Mouse (Mus musculus): ENCODE results near the gene Zfp980.
"Not testable (repeated sequence)": the region's sequence is repeated elsewhere in the genome, so short reads cannot be mapped to it uniquely, and the experiment has no call there.

Gene Zfp980

DNA sequence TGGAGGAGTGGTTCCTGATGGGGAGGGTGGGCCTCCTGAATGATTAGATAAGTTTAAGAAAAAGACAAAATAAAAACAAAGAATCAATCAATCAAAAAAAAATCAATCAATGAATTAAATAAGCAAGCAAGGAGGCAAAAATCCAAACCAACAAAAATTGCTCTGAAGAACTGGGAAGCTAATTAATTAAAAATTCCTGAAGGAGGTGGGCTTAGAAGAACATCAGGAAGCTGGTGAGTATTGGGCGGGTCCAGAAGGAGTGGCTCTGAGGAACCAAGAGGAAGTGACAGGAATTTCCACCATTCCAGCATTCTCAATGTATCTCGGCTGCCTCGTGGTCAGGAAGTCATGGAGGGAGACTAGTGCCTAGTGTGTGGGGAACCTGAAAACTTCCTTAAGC, at the start of gene Zfp980:
TSS of gene Zfp980 (plus strand) at position 301 of the 400 bp plus-strand sequence.
- not testable (repeated sequence) for DNase-seq (ENCODE audit: low spot score in 2 of 2)

DNA sequence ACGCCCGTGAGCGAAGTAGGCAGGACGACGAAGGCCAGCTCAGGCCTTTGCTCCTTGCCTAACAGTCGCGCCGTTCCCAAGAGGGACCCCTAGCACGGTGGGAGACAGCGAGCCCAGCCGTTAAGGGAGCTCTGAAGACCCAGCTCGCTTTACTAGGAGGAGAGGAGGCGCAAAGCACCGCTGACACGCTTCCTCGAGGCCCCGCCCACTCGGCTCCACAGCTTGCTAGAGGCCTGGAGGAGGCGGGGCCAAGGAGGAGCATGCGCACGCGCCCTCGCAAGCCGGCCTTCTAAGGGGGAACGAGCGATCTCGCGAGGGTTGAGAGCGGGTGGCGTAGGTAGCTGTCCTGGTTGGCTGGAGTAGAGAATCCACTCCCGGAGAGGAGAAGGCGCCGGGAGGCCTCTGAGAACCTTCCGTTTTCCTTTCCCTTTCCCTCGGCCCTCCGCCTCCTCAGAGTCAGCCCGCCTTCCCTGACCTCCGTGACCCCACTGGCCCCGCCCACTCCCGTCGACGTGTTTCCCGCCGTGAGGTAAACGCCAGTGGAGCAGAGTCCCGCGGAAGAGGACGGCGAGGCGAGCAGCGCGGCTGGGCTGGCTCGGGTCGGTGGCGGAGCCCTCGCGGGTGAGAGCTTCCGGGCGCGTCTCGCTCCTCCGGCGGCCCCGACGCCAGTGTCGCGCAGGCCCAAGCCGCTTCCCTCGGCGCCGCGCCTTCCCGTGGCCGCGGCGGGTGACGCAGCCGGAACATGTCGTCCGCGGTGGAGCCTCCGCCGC, 29.9 kb upstream of the Zfp980 start:
- not testable (repeated sequence) for DNase-seq (ENCODE audit: low spot score in 2 of 2)

DNA sequence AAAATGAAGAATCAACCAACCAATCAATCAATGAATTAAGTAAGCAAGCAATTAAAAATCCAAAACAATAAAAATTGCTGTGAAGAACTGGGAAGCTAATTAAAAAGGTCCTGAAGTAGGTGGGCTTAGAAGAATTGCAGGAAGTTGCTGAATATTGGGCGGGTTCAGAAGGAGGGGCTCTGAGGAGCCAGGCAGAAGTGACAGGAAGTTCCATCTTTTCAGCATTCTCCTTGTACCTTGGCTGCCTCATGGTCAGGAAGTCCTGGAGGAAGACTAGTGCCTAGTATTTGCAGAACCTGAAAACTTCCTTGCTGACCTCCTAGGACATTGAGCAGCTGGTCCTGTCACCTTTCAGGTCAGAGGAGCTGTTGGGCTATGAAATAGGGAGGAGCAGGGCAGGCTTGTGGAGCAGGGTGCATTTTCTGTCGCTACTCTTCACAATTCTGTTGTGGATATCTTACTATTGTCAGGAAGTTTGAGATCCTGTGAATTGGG, 3.8 kb downstream of the Zfp980 start:
- not testable (repeated sequence) for DNase-seq (ENCODE audit: low spot score in 2 of 2)

DNA sequence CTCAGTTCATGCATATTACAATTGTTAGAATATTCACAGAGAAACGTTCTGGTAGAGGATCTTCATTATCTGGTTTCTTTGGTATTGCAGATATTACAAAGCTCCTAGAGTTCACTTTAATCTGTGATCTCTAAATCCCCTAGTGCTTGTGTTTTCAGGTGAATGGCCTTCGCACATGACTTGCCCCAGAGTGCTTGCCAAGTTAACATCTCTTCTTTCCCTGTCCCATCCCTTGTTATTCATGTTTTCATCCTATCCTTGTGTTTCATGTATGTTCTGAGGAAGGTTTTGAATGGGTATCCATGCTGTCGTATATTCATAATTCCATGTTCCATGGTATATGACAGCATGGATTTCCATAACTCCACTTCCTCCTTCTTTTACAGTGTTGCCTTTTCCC, 9.7 kb downstream of the Zfp980 start:
- not testable (repeated sequence) for DNase-seq (ENCODE audit: low spot score in 2 of 2)

DNA sequence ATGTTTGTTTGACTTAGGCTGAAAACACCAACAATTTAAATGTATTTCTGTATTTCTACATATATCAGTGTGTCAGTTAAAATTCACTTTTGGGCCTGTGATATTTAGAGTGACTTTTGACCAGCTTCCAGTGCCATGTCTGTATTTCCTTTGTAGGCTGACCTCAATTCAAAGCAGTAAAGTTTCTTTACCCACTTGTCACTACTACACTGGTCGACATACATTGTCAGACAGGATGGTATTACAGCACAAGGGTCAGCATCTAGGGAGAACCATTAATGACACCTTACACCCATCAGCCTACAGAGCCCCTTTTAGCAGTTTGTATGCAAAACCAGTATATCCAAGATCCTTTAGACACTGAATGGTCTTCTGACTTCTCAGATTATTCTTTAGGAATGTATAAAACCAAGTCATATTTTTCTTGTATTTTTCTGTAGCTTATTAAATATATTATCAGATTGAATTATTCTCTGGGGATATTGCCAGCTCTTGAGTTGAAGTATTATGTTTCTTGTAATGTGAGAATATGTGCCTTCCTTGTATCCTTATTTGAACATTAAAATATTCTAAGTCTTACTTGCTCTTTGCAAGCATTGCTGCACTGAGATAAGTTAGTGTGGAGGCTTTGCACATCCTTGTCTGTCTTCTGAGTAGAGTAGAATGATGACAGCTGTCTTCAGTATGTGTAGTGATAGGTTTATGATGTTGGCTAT, 10.3 kb downstream of the Zfp980 start:
- not testable (repeated sequence) for DNase-seq (ENCODE audit: low spot score in 2 of 2)

DNA sequence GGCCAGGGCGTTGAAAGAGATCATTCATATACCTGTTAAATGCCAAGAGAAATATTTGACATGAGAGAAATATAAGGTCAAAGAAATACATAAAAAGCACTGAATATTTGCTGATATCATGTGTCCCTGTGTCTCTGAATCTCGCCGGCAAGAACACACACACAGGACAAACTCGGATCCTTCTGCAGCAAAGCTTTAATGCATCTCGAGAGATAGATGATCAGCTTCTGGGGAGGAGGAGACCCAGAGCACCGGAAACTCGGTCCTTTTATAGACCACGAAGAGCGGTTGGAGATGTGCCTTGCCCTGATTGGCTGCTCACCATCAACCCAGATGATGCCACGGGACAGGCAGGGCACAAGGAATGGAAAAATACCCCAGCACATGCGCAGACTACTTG, 11.5 kb downstream of the Zfp980 start:
- not testable (repeated sequence) for DNase-seq (ENCODE audit: low spot score in 2 of 2)

DNA sequence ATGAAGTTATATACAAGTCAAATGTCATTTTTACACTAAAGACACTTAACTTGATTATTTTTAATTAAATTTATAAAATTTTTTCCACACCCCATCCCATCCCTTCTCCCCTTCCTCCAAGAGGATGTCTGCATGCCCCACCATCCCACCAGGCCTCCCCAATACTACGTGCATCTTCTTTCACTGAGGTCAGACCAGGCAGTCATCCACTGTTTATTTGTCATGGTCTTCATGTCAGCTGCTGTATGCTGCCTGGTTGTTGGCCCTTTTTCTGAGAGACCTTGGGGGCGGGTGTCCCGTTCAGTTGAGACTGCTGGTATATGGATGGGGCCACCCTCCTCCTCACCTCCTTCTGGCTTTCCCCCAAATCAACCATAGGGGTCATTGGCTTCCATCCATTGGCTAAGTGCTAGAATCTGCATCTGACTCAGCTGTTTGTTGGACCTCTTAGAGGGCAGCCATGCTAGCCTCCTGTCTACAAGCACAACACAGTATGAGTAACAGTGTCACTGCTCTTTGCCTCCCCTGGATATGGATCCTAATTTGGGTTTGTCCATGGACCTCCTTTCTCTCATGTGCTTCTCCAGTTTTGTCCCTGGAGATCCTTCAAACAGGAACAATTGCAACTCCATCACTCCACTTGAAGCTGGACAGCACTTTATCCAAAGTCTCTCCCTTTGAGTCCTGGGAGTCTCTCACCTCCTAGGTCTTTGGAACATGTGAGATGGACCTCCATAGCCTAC, 12.7 kb downstream of the Zfp980 start:
- not testable (repeated sequence) for DNase-seq (ENCODE audit: low spot score in 2 of 2)

DNA sequence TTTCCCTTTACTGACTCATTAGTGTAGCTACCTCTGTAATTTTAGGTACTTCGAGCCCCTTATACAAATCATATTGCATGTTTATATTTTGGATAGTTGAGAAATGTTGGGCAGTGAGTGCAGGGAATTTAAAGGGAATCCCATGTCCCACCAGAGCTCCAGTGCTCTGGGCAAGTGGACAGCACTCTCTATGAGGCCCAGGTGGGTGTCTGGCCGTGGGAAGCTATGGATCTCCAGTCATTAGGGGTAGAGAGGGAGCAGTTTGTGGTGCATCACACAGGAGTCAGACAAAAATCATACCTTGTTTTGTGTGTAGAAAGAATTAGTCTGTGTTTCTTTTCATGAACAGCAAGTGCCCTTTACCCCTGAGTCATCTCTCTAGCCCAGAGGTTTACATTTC, 15.6 kb downstream of the Zfp980 start:
- not testable (repeated sequence) for DNase-seq (ENCODE audit: low spot score in 2 of 2)

DNA sequence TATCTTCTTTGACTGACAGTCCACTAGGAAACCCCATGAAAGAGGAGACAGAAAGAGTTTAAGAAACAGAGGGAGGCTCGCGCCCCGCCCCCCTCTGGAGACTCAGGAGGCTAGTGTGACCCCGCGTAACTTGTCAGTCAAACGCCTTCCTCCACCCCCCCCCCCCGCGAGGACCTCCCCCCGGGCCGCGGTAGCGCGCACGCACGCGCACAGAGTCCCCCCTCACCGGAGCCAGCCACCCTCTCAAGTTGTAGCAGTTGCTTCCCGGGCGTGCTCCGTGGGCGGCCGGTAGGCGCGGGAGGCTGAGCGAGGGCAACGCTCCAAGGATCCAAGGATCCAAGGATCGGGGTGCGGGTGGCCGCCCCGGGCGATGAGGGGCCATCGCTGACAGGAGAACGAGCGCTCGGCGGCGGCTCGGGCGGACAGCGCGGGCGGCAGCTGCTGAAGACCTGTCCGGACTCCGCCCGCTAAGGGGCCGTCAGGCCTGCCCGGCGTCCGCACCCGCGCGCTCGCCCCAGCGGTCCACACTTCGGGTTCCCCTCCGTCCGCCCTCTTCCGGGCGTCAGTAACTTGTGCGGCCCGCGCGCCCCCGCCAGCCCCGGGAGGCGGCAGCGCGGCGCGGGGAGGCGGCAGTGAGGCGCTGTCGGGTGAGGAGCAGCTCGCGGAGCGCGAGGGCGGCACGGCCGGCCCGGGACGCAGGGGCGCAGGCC, 74.6 kb downstream of the Zfp980 start:
- DNase-seq (ENCODE audit: low spot score in 2 of 2) = not testable (repeated sequence)

DNA sequence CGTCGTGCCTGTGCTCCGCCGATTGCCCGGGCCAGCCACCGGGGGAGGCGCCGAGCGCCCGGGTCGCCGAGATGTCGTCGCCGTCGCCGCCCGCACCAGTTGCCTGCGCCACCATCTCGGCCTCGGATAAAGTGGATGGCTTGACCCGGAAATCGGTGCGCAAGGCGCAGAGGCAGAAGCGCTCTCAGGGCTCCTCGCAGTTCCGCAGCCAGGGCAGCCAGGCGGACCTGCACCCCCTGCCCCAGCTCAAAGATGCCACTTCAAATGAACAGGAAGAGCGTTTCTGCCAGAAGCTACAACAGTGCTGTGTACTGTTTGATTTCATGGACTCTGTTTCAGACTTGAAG, 75.1 kb downstream of the Zfp980 start:
- not testable (repeated sequence) for DNase-seq (ENCODE audit: low spot score in 2 of 2)

Measured in urinary bladder, postnatal 36 days (tissue).